Mouse (Mus musculus) kidney, adult 2 months (tissue): ENCODE measurements at regions not wholly inside any gene's neighbourhood (a gene's known extent, or its start where the extent isn't known, plus 50 kb on each side); places are given as distances from the start of the nearest gene placed in this dataset.
A peak's percentile ranks its signal among the peaks of the same experiment; 100 is the strongest.

ENCODE experiments used
- DNase-seq: peaks from one replicate; pipeline ENCODE4 v3.0.0; 2021
- H3K27ac ChIP-seq: fragments of 200-500 bp; 2 replicates; pipeline ENCODE4 v1.5.1; 2012; ENCODE audit warnings: low read depth, low read length, control low read depth, inconsistent platforms; ENCODE audit not compliant: insufficient read depth
- H3K27me3 ChIP-seq: fragments of 200-500 bp; replicated peaks from 2 replicates; pipeline ENCODE4 v1.6.1; 2012; ENCODE audit warnings: mild to moderate bottlenecking, moderate library complexity, low read length, inconsistent platforms; ENCODE audit not compliant: control insufficient read depth, insufficient read depth
- H3K36me3 ChIP-seq: fragments of 200-500 bp; 2 replicates; pipeline ENCODE4 v1.6.1; 2012; ENCODE audit warnings: mild to moderate bottlenecking, moderate library complexity, low read length, inconsistent platforms; ENCODE audit not compliant: control insufficient read depth, insufficient read depth
- H3K4me1 ChIP-seq: fragments of 200-500 bp; 2 replicates; pipeline ENCODE4 v1.6.1; 2011; ENCODE audit warnings: low read length; ENCODE audit not compliant: control insufficient read depth, insufficient read depth
- H3K4me3 ChIP-seq: fragments of 200-500 bp; 2 replicates; pipeline ENCODE4 v1.5.1; 2011; ENCODE audit warnings: mild to moderate bottlenecking, low read depth, low read length, control low read depth; ENCODE audit not compliant: insufficient read depth
- CTCF ChIP-seq: fragments of 200-500 bp; conservative IDR thresholded peaks from 2 replicates; pipeline ENCODE4 v1.5.1; 2011; ENCODE audit warnings: low read depth, mild to moderate bottlenecking, control low read depth, low read length, moderate library complexity, mixed read lengths; ENCODE audit not compliant: insufficient read depth, insufficient read length
- POLR2A ChIP-seq: fragments of 200-500 bp; IDR thresholded peaks from one replicate; pipeline ENCODE4 v1.6.1; 2011; ENCODE audit warnings: low read depth, low read length, control low read depth
- WGBS: fragments of 180-500 bp; shearing (Covaris S2); methylation state at CpG from one replicate; pipeline ENCODE4 v1.1.7; 2018; 5-methylcytosine and 5-hydroxymethylcytosine counted together

DNA sequence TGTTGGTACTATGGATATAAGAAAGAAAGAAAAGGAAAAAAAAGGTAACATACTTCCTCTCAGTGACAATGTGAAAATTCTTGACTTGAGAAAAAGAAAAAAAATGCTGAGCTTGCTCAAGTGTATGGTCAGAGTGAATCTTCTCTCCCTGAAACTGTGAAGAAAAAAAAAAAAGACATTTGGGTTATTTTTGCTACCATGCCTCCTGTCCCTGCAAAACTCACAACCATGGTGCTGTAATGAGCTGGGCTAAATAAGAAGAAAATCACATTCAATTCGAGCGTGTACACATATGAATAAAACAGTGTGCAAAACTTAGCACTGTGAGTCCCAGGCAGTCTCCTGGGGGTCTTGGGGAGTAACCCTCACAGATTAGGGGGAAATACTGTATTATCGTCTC lies 483.3 kb upstream of the Tenm4 start:
- Histone ChIP-seq H3K36me3 (no peaks in the 10 kb centered on the region), H3K4me3 (no peak overlapping the region), H3K4me1 (no peaks in the 10 kb centered on the region), H3K27ac (no peak overlapping the region), H3K27me3 (no peaks in the 10 kb centered on the region)
- no peak for TF ChIP-seq POLR2A
- TF ChIP-seq CTCF, result no peak
- WGBS, result 83% methylated on average over 3 of the region's 3 CpGs
- no peak for DNase-seq

DNA sequence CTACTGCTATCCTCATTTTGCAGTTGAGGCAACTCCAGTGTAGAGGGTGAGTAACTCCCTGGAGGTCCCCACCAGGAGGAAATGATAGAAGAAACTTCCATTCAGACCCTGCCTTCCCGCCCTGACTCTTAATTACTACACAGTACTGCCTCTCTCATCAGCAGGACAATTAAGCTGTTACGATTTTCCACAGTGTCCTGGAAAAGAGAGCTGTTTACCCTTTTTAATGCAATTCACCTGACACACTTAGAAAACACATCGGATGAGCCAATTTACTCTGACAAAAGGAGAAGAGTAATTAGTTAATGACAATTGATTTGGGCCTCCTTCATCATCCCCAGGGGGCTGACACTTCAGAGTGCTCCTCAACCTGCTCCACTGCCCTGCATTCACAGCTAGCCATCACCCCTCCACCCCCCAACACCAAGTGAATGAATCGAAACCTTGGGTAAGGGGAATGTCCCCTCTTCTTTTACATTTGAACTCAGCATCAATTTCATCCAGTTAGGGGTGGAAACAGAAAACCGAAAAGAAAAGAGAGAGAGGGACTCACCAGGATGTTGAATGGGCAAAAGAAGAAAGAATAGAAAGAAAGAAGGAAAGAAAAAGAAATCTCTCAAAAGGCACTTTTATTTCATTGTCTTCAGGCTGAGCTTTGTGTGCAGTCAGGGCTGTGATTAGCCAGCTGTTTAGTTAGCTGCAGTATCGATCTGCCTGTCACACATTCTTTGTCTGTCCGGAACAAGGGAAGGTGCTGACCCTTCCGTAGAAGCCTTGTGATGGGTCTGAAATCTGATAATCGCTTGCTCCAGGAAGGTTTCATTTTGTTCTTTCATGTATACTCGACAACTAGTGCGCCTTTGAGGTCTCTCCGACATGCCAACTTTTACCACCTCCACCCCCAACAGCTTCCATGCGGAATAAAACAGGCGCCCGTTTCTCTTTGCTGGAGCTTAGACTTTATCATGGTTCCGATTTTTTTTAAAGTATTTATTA lies 482.6 kb upstream of the Tenm4 start:
- no peak overlapping the region for H3K27ac ChIP-seq
- no peaks in the 10 kb centered on the region for H3K4me1 ChIP-seq
- H3K4me3 ChIP-seq, result peak overlapping the region; percentile 32; the same call in 1 of the 2 replicates
- H3K27me3 ChIP-seq, result no peaks in the 10 kb centered on the region
- no peaks in the 10 kb centered on the region for H3K36me3 ChIP-seq
- TF ChIP-seq POLR2A (no peak), CTCF (no peak)
- DNase-seq, result no peak
- WGBS, result 23% methylated on average over 16 of the region's 16 CpGs

DNA sequence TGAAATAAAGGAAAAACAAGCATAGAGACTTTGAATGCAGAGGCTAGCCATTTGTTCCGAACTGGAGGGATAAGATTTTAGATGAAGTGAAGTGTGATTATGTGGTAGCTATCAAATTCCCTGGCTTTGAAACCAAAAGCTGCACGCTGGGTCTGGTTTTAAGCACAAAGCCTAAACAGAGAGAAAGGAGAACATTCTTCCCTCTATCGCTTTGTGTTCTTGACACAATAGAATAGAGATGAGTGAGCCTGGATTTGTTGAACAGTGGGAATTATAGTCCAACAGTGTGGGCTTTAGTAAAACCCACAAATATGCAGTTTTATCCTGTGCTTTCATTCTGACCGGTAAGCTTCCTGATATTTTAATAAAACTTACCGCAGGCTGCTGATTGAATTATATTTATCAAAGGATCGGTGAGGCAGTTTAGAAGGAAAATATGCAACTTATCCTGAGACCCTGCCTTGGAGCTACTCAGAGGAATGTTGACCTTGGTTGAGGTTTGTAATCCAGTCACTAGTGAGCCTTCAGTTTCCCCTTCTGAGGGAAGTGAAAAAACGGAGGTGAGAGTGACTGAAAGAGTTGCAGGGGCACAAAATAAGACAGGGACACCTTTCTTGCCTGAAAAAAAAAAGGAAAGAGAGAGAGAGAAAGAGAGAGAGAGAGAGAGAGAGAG lies 481.7 kb upstream of the Tenm4 start:
- WGBS, result 33% methylated on average over 7 of the region's 7 CpGs
- DNase-seq, result no peak
- TF ChIP-seq CTCF (no peak), POLR2A (no peak)
- H3K27ac ChIP-seq, result no peak overlapping the region
- no peaks in the 10 kb centered on the region for H3K27me3 ChIP-seq
- H3K36me3 ChIP-seq, result no peaks in the 10 kb centered on the region
- no peak overlapping the region for H3K4me3 ChIP-seq
- H3K4me1 ChIP-seq, result no peaks in the 10 kb centered on the region

DNA sequence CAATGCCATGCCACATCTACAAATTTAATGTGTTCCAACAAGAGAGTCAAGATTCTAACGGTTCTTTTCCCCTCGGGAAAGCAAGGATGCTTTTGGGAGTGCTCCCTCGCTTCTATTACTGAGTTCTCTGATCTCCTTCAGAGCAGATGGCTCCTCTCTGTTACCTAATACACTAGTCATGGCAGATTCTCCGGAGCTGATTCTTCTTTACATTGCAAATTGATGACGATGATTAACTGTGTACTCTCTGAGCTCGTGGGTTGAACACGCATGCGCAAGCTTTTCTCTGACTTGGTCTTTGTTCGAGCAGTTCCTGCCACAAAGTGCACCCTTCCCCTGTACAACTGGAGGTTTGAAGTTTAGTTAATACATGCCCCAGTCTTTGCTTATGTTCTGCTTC lies 471.5 kb upstream of the Tenm4 start:
- Histone ChIP-seq H3K27ac (no peak overlapping the region), H3K4me1 (no peaks in the 10 kb centered on the region), H3K4me3 (no peak overlapping the region), H3K36me3 (no peaks in the 10 kb centered on the region), H3K27me3 (no peaks in the 10 kb centered on the region)
- whole genome bisulfite sequencing, result 72% methylated on average over 9 of the region's 9 CpGs
- no peak for TF ChIP-seq POLR2A
- TF ChIP-seq CTCF, result no peak
- no peak for DNase-seq

DNA sequence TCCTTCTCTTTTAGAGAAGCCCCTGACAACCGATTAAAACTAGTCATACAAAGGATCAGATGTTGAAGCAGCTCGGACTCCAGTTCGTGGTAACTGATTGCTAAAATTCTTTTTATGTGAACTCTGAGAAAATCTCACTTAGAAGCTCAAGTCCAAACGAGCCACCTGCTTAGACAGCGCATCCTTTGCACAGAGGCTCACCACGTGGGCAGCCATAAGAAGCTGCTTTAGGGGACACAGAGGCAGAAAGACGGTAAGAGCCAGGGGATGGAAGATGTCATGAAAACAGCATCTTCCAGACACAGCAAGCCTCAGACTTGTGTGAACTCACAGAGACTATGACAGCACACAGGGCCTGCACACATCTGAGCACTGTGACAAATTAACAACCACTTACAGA lies 461.0 kb upstream of the Tenm4 start:
- WGBS, result 80% methylated on average over 7 of the region's 7 CpGs
- H3K36me3 ChIP-seq, result no peaks in the 10 kb centered on the region
- no peaks in the 10 kb centered on the region for H3K4me1 ChIP-seq
- no peak for DNase-seq
- H3K4me3 ChIP-seq, result no peak overlapping the region
- H3K27ac ChIP-seq, result no peak overlapping the region
- TF ChIP-seq CTCF (no peak), POLR2A (no peak)
- no peaks in the 10 kb centered on the region for H3K27me3 ChIP-seq

DNA sequence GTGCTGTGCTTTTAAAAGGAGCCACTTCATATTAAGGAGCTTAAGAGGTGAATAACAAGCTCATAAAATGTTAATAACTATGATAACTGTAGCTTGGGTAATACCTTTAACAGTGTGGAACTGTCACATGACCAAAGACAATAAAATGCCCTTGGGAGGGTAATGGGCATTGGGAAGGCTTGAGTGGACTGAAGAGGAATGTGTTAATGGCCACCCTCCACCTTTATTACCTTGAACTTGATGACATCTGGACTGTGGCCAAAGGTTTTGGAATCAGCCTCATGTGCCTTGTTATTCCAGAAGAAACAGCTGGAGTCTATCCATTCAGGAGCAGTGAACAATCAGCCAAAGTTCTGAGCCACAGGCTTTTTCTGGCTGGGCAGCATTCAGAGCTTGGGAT lies 451.0 kb upstream of the Tenm4 start:
- Histone ChIP-seq H3K4me3 (no peak overlapping the region), H3K27me3 (no peaks in the 10 kb centered on the region), H3K36me3 (no peaks in the 10 kb centered on the region), H3K27ac (no peak overlapping the region), H3K4me1 (no peaks in the 10 kb centered on the region)
- DNase-seq, result peak; percentile 64
- TF ChIP-seq POLR2A, result no peak
- no peak for TF ChIP-seq CTCF

DNA sequence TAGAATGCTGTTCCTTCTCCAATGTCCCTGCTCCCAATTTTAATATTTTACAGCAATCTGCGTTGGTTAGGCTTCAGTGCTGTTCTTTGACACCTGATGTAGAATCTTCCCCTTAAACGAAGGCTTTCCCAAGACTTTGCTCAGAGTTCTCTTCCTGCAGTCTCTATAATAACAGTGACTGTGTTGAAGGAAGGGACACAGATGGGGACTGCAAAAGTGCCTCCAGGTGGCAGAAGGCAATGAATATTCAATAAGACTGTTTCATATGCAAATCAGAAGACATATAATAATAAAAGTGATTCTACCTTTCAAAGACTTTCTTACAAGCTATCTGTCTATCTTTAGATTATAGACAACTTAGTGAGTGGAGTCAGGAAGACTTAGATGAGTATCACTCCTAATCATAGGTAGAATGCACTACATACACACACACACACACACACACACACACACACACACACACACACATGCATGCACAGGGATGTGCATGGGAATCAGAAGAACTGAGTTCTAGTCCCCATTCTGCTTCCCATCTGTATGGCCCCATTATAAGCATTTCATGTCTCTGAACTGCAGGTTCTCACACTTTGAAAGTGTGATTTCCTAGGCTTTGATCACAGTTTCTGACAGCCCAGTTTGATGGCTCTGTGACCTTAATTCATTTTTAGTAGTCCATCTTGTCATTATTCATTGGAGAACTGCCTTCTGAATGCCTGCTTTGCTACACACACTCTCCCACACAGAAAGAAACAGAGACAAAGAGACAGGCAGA lies 445.1 kb upstream of the Tenm4 start:
- no peaks in the 10 kb centered on the region for H3K36me3 ChIP-seq
- no peak overlapping the region for H3K4me3 ChIP-seq
- 75% methylated on average over 2 of the region's 2 CpGs for WGBS
- no peak for TF ChIP-seq POLR2A
- no peak for TF ChIP-seq CTCF
- no peak overlapping the region for H3K27ac ChIP-seq
- H3K27me3 ChIP-seq, result no peaks in the 10 kb centered on the region
- H3K4me1 ChIP-seq, result no peaks in the 10 kb centered on the region
- DNase-seq, result no peak
